Mouse (Mus musculus): ENCODE measurements around the gene Invs. TPM values are rescaled to one million over a fixed set of nuclear protein-coding genes. Genes with fewer than 3 reads are reported as not detected.

The Invs gene
- total and polyA plus RNA-seq, 3 experiments, result 1.4 to 2.9 (median 2.6) TPM

DNA sequence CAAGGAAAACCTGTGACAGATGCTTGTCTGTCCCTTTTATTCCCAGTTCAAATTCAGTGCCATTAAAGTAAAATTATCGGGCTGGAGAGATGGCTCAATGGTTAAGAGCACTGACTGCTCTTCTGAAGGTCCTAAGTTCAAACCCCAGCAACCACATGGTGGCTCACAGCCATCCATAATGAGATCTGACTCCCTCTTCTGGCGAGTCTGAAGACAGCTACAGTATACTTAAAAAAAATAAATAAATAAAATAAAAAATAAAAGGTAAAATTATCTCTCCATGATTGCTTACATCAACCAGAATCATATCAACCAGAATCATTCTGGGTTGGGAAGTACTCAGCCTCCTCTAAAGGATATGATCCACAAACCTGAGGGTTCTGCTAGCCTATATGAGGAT is 48.5 kb downstream of the Invs start:
- WGBS, result 70% methylated on average over 2 of the region's 2 CpGs
- no peak for DNase-seq
- Histone ChIP-seq H3K27ac (no peak overlapping the region), H3K4me1 (ENCODE audit: control insufficient read depth, insufficient read depth, low read length) (no peaks in the 10 kb centered on the region), H3K36me3 (ENCODE audit: control insufficient read depth, insufficient read depth, low read length) (no peaks in the 10 kb centered on the region), H3K79me2 (replicated peaks; ENCODE audit: control insufficient read depth, insufficient read depth, low read length) (no peaks in the 10 kb centered on the region), H3K9ac (ENCODE audit: low read depth, low read length) (no peak overlapping the region), H3K4me3 (no peak overlapping the region), H3K27me3 (ENCODE audit: control insufficient read depth, insufficient read depth, low read length) (no peaks in the 10 kb centered on the region)
- no peak for TF ChIP-seq CTCF (IDR thresholded peaks at IDR 0.05)
- no peak for TF ChIP-seq EP300 (IDR thresholded peaks at IDR 0.05; ENCODE audit: insufficient read depth, low read depth, low read length)
- no peak for TF ChIP-seq POLR2A (IDR thresholded peaks at IDR 0.05; ENCODE audit: insufficient read depth, low read depth, low read length)
- intact Hi-C loops (cut with DNase I), result no loop called here

- 79% methylated on average over 6 of the region's 6 CpGs for WGBS
- Histone ChIP-seq H3K27me3 (ENCODE audit: control insufficient read depth, insufficient read depth, low read length) (no peaks in the 10 kb centered on the region), H3K9ac (ENCODE audit: low read depth, low read length) (no peak overlapping the region)
Measured at GRCm38 (mm10) chr4:48332453-48333051, 53.0 kb downstream of the Invs start.

GRCm38 (mm10) chr4:48334927-48335763 is 55.6 kb downstream of the Invs start:
- no peaks in the 10 kb centered on the region for H3K36me3 ChIP-seq (ENCODE audit: control insufficient read depth, insufficient read depth, low read length)
- 52% methylated on average over 7 of the region's 7 CpGs for WGBS
- no peak overlapping the region for H3K9ac ChIP-seq (ENCODE audit: low read depth, low read length)
- H3K79me2 ChIP-seq (replicated peaks; ENCODE audit: control insufficient read depth, insufficient read depth, low read length), result no peaks in the 10 kb centered on the region
- no peak overlapping the region for H3K27ac ChIP-seq
- intact Hi-C loops (cut with DNase I), result no loop called here
- no peak for TF ChIP-seq EP300 (IDR thresholded peaks at IDR 0.05; ENCODE audit: insufficient read depth, low read depth, low read length)
- H3K4me1 ChIP-seq (ENCODE audit: control insufficient read depth, insufficient read depth, low read length), result no peaks in the 10 kb centered on the region
- no peak for DNase-seq
- H3K4me3 ChIP-seq, result no peak overlapping the region
- H3K27me3 ChIP-seq (ENCODE audit: control insufficient read depth, insufficient read depth, low read length), result no peaks in the 10 kb centered on the region

More at GRCm38 (mm10) chr4:48332453-48333051, 53.0 kb downstream of the Invs start:
- no peak for DNase-seq
- no peaks in the 10 kb centered on the region for H3K36me3 ChIP-seq (ENCODE audit: control insufficient read depth, insufficient read depth, low read length)
- H3K4me1 ChIP-seq (ENCODE audit: control insufficient read depth, insufficient read depth, low read length), result no peaks in the 10 kb centered on the region
- TF ChIP-seq EP300 (IDR thresholded peaks at IDR 0.05; ENCODE audit: insufficient read depth, low read depth, low read length) (no peak), CTCF (IDR thresholded peaks at IDR 0.05) (no peak), POLR2A (IDR thresholded peaks at IDR 0.05; ENCODE audit: insufficient read depth, low read depth, low read length) (no peak)
- intact Hi-C loops (cut with DNase I), result no loop called here
- no peak overlapping the region for H3K27ac ChIP-seq
- no peak overlapping the region for H3K4me3 ChIP-seq
- no peaks in the 10 kb centered on the region for H3K79me2 ChIP-seq (replicated peaks; ENCODE audit: control insufficient read depth, insufficient read depth, low read length)

DNA sequence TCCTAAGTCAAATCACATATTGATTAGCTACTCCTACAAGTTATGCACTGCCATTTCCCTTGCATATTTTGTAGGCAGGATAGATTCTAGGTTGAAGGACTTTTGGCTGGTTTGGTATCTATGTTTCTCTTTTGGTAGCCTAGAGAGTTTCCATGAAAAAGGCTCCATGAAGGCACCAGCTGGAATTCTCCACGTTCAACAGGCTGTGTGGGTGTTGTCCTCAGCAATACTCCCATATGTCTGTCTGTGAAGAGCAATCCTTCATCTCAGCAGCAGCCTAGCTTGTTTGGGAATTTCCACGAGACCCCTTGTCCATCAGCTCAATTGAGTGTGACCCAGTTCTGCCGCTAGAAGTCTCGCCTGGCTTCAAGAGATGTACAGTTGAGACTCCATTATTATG is 63.1 kb downstream of the Invs start:
- no peak overlapping the region for H3K4me3 ChIP-seq
- H3K36me3 ChIP-seq (ENCODE audit: control insufficient read depth, insufficient read depth, low read length), result no peaks in the 10 kb centered on the region
- H3K27me3 ChIP-seq (ENCODE audit: control insufficient read depth, insufficient read depth, low read length), result no peaks in the 10 kb centered on the region
- H3K79me2 ChIP-seq (replicated peaks; ENCODE audit: control insufficient read depth, insufficient read depth, low read length), result no peaks in the 10 kb centered on the region
- 90% methylated on average over 4 of the region's 4 CpGs for WGBS
- intact Hi-C loops (cut with DNase I), result no loop called here
- no peaks in the 10 kb centered on the region for H3K4me1 ChIP-seq (ENCODE audit: control insufficient read depth, insufficient read depth, low read length)
- no peak overlapping the region for H3K9ac ChIP-seq (ENCODE audit: low read depth, low read length)
- DNase-seq, result no peak
- TF ChIP-seq POLR2A (IDR thresholded peaks at IDR 0.05; ENCODE audit: insufficient read depth, low read depth, low read length) (no peak), CTCF (IDR thresholded peaks at IDR 0.05) (no peak)
- no peak overlapping the region for H3K27ac ChIP-seq

DNA sequence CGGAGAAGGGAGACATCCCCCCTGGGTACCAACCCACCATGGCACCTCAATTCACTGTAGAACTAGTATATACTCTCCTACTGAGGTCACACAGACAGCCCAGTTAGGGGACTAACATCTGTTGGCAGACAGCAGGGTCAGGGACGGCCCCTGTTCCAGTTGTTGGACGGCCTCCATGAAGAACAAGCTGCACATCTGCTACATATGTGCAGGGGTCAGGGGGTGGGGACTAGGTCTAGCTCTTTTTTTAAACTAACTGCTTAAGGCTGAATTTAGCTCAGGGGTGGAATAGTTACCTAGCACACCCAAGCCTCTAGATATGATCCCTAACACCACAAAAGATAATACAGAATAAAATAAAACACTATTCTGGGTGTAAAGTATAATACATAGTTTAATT is 82.8 kb downstream of the Invs start:
- Histone ChIP-seq H3K4me3 (no peak overlapping the region), H3K27ac (no peak overlapping the region), H3K27me3 (ENCODE audit: control insufficient read depth, insufficient read depth, low read length) (no peaks in the 10 kb centered on the region), H3K36me3 (ENCODE audit: control insufficient read depth, insufficient read depth, low read length) (no peaks in the 10 kb centered on the region), H3K79me2 (replicated peaks; ENCODE audit: control insufficient read depth, insufficient read depth, low read length) (no peaks in the 10 kb centered on the region), H3K4me1 (ENCODE audit: control insufficient read depth, insufficient read depth, low read length) (no peaks in the 10 kb centered on the region), H3K9ac (ENCODE audit: low read depth, low read length) (no peak overlapping the region)
- intact Hi-C loops (cut with DNase I), result no loop called here
- TF ChIP-seq CTCF (IDR thresholded peaks at IDR 0.05) (no peak), EP300 (IDR thresholded peaks at IDR 0.05; ENCODE audit: insufficient read depth, low read depth, low read length) (no peak), POLR2A (IDR thresholded peaks at IDR 0.05; ENCODE audit: insufficient read depth, low read depth, low read length) (no peak)
- WGBS, result 64% methylated on average over 3 of the region's 3 CpGs
- no peak for DNase-seq

GRCm38 (mm10) chr4:48371037-48371436 is 91.5 kb downstream of the Invs start:
- intact Hi-C loops (cut with DNase I), result no loop called here
- H3K36me3 ChIP-seq (ENCODE audit: control insufficient read depth, insufficient read depth, low read length), result no peaks in the 10 kb centered on the region
- H3K4me3 ChIP-seq, result no peak overlapping the region
- H3K79me2 ChIP-seq (replicated peaks; ENCODE audit: control insufficient read depth, insufficient read depth, low read length), result no peaks in the 10 kb centered on the region
- TF ChIP-seq POLR2A (IDR thresholded peaks at IDR 0.05; ENCODE audit: insufficient read depth, low read depth, low read length) (no peak), CTCF (IDR thresholded peaks at IDR 0.05) (no peak), EP300 (IDR thresholded peaks at IDR 0.05; ENCODE audit: insufficient read depth, low read depth, low read length) (no peak)
- H3K27ac ChIP-seq, result no peak overlapping the region
- H3K27me3 ChIP-seq (ENCODE audit: control insufficient read depth, insufficient read depth, low read length), result no peaks in the 10 kb centered on the region
- H3K4me1 ChIP-seq (ENCODE audit: control insufficient read depth, insufficient read depth, low read length), result no peaks in the 10 kb centered on the region
- WGBS, result 71% methylated on average over 1 of the region's 1 CpGs
- no peak overlapping the region for H3K9ac ChIP-seq (ENCODE audit: low read depth, low read length)
- DNase-seq, result no peak
